Mouse (Mus musculus): ENCODE measurements around the gene Hspa1l.
"Not testable (repeated sequence)": the region's sequence is repeated elsewhere in the genome, so short reads cannot be mapped to it uniquely, and the experiment has no call there.

Gene Hspa1l

DNA sequence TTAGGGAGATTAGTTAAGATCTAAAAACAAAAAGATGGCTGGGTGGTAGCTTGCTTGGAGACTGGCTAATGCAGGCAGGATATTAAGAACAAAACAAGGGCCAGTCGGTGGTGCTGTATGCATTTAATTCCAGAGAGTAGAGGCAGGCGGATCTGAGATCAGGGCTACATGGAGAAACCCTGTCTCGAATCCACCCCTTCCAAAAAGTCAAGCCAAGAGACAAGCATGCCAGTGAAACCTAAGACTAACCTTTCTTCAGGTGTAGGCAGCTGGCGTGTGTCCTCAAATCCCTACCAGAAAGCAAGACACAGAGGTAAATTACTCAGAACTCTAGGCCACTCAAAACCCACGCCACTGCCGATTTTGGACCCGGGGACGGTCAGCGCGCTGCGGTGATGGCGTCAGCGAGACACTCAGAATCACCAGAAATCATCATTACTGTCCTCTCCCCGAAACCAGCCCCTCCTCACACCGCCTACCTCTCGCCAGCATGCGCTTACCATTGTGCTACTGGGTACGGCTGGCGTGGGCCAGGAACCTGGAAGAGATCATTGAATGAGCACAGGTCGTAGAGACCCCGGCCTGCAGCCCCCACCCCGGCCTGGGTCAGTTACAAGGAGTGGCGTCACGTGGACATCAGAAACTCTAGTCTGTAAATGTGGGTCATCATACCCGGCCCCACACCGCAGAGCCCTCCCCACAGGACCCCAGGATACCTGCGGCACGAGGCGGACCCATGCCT, 20.7 kb upstream of the Hspa1l start:
- peak; percentile 45 for DNase-seq (ENCODE audit: low spot score)

DNA sequence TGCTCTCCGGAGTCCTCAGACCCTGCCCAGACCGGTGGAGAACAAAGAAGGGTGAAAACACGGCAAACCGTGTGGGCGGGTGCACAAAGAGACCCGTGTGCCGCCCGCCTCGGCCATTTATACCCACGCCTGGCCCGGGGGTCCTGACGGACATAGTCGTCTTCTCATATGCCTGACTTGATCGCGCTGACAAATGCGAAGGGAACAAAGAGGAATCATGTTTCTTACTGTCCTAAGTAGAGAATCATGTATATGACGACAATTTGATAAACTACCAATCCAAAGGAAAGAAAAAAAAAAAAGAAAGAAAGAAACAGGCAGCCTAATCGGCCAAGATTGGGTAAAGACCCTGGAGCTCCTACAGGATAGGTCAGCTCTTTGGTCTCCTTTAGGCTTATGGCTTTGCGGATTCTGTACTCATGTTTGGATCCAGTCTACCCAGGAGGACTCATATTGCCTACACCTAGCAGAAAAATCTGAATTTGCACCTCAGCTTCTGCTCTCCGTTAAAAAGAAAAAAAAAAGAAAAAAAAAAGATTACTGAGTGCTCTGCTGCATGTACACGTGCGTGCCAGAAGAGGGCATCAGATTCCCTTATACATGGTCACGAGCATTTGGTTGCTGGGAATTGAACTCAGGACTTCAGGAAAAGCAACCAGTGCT, 20.0 kb upstream of the Hspa1l start:
- DNase-seq (ENCODE audit: low spot score), result peak; percentile 63

DNA sequence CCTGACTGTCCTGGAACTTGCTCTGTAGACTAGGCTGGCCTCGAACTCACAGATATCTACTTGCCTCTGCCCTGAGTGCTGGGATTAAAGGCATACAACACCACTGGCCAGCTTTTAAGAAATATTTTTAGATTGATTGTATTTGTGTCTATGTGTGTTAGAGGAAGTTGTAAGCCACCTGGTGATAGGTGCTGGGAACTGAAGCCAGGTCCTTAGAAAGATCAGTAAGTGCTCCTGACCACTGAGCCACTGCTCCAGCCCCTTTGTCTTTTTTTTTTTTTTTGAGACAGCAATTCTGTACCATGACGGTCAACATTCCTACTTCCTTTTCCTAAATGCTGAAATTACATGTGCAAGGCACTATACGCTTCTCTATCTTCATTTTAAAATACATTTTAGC, 19.2 kb upstream of the Hspa1l start:
- no peak for DNase-seq (ENCODE audit: low spot score)

DNA sequence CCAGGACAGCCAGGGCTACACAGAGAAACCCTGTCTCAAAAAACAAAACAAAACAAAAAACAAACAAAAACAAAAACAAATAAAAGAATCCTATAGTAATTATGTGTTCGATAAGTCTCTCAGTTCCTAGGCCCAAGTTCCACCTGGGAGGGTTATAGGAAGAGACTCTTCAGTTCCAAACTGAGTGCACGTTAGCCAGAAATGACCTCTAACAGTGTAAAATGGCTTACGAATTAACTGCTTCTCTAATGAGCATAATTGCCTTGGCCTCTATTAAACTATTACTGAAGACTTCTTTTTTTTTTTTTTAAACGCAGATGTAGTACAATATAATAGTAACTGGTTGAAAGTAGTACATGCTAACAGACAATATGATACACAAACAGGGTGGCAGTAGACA, 18.6 kb upstream of the Hspa1l start:
- no peak for DNase-seq (ENCODE audit: low spot score)

DNA sequence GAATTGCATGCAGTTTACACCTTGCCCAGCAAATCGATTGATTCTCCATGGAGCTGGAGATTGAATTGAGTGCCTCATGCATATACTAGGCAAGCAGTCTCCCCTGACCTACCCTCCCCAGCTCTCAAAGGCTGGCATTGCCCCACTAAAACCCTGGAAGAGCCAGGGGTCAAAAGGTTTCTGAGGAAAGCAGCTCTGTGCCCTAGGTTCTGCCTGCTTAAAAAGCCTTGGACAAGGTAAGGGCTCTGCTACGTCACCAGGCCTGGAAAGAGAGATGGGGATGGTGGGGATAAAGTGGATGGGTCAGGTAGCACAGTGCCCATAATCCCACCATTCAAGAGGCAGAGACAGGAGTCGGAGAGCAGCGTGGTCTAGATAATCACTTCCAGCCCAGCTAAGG, 17.7 kb upstream of the Hspa1l start:
- no peak for DNase-seq (ENCODE audit: low spot score)

DNA sequence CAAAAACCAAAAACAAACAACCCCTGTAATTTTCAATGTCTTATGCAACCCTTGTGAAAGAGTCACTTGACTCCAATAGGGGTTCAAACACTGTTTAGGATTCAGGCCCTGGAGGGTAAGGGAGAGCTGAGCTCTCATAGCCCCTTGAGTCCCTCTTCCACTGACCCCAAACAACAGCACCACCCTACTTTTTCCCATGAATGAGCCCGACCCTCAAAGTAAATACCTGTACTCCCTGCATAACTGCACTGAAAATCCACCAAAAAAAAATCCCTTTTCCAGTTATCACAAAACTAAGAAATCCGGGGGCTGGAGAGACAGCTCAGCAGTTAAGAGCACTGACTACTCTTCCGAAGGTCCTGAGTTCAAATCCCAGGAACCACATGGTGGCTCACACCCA, 16.6 kb upstream of the Hspa1l start:
- no peak for DNase-seq (ENCODE audit: low spot score)

DNA sequence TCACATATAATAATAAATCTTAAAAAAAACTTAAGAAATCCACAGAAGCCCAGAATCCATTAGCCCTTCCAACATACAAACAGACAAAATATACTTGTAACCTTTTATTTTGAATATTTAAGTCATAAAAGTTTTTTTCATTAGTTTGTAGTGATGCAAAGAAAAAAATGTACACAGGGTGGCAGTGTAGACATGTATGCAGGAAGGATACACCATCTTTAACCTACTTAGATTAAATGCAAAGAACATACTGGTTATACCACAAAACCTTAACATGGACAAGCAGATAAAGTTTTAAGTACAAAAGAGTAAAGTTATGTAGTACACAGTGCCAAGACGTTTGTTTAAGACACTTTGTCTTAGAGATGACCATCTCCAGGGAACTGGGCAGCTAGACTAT, 16.2 kb upstream of the Hspa1l start:
- no peak for DNase-seq (ENCODE audit: low spot score)

DNA sequence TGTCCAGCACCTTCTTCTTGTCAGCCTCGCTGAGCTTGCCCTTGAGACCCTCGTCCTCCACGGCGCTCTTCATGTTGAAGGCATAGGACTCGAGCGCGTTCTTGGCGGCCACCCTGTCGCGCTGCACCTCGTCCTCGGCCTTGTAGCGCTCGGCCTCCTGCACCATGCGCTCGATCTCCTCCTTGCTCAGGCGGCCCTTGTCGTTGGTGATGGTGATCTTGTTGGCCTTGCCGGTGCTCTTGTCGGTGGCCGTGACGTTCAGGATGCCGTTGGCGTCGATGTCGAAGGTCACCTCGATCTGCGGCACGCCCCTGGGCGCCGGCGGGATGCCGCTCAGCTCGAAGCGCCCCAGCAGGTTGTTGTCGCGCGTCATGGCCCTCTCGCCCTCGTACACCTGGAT, 15.2 kb upstream of the Hspa1l start:
- not testable (repeated sequence) for DNase-seq (ENCODE audit: low spot score)

DNA sequence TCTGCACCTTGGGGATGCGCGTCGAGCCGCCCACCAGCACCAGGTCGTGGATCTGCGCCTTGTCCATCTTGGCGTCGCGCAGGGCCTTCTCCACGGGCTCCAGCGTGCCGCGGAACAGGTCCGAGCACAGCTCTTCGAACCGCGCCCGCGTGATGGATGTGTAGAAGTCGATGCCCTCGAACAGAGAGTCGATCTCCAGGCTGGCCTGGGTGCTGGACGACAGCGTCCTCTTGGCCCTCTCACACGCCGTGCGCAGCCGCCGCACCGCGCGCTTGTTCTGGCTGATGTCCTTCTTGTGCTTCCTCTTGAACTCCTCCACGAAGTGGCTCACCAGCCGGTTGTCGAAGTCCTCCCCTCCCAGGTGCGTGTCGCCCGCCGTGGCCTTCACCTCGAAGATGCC, 14.5 kb upstream of the Hspa1l start:
- not testable (repeated sequence) for DNase-seq (ENCODE audit: low spot score)

DNA sequence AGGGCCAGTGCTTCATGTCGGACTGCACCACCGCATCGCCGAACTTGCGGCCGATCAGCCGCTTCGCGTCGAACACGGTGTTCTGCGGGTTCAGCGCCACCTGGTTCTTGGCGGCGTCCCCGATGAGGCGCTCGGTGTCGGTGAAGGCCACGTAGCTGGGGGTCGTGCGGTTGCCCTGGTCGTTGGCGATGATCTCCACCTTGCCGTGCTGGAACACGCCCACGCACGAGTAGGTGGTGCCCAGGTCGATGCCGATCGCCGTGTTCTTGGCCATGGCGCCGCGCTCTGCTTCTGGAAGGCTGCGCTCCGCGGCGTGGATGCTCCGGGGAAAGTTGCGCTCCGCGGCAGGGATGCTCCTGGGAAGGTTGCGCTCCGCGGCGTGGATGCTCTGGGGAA, 13.8 kb upstream of the Hspa1l start:
- not testable (repeated sequence) for DNase-seq (ENCODE audit: low spot score)

DNA sequence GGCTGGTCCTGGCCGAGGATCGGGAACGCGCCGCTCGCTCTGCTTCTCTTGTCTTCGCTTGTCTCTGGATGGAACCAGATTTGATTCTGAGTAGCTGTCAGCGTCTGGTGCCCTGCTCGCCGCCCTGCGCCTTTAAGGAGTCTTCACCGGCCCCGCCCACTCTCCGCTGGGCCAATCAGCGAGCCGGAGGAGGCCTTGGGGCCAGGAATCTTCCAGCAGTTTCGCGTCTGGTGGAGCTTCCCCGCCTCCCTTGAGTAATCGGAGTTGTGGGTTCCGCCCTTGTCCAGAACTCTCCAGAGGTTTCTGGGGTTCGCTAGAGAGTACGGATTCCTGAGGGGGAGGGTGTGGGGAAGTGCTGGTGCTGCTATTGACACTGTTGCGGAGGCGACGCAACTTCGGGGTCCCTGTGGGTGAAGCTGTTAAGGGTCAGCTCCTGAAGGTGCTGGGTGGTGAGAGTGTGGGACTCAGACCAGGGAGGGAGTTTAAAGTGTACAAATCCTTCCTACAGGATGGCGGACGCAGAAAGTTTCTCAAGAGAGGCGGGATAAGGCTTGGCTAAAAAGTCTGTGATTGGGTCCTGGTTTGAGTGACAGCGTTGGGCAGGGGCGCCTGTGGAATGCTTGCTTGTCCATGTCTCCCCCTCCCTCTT, 13.2 kb upstream of the Hspa1l start, which contains the start of gene Hspa1b:
TSS of gene Hspa1b (minus strand) at position 109 of the 649 bp plus-strand sequence.
- DNase-seq (ENCODE audit: low spot score), result peak; percentile 72

DNA sequence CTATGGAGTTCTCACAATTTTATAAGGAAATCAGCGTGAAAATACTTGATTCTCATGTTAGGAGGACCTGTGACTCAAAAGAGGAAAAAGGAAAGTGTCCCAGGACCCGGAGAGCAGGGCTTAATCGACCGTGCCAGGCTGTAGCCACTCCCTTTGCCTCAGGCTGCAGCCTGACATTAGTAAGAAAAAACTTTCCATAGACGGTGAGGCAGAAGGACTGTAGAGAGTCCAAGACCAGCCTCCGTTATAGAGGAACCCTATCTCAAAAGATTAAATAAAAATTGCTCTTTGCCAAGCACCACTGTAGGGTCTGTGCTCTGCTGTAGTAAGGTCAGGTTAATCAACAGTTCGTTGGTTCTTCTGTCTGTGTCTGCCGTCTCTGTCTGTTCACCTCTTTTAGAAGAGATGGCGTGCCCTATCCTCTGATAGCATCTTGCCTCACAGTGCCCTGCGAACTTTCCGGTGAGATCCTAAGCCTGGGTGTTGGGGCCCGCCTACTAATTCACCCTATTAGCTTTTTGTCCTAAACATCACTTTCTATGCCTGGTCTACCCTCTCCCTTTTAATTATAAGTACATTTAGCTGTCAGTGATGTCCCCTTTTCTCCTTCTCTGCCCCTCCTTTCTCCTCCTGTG, 12.5 kb upstream of the Hspa1l start:
- no peak for DNase-seq (ENCODE audit: low spot score)

DNA sequence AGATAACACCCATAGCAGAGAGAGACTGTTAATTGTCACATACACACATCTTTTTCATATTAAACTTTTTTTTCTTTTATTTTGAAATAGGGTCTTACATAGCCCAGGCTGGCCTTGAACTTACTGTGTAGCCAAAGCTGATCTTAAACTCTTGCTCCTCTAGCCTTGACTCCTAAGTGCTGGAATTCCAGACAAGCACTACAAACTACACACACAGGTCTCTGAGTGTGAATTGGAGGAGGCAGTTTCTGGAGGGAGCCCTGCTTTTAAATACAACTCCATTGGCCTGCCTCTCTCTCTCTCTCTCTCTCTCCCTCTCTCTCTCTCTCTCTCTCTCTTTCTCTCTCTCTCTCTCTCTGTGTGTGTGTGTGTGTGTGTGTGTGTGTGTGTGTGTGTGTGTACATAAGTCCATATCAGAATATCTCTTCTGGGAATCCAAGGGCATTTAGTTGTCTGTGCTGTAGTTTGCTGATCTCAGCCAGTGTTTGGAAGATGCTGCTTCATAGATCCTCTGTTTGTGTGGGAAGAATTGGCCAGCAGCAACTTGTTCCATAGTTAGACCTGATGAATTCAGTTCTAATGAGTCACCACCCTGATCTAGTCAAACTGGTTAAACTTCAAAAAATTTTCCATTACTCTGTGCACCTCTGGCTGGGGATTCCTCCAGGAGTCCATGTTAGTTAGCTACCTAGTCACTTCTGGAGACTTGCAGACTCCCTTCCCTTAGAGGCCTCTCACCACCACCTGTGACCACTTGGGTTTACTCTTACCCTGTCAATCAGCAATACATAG, 11.6 kb upstream of the Hspa1l start:
- DNase-seq (ENCODE audit: low spot score), result no peak

DNA sequence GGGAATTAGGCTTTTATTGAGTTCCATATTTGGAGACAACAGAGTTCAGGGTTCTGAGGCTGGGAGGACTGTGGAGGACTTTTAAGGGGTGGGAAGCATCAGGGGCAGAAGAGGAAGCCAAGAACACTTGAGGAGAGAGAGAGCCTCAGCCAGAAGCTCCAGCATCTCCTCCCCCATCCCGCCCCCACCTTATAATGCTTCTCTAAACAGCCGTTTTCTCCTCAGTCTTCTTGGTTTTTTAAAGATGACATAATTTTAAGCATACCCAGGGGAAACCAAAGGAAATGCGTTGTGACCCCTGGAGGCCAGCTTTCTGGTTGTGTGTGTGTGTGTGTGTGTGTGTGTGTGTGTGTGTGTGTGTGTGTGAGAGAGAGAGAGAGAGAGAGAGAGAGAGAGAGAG, 10.4 kb upstream of the Hspa1l start:
- no peak for DNase-seq (ENCODE audit: low spot score)

DNA sequence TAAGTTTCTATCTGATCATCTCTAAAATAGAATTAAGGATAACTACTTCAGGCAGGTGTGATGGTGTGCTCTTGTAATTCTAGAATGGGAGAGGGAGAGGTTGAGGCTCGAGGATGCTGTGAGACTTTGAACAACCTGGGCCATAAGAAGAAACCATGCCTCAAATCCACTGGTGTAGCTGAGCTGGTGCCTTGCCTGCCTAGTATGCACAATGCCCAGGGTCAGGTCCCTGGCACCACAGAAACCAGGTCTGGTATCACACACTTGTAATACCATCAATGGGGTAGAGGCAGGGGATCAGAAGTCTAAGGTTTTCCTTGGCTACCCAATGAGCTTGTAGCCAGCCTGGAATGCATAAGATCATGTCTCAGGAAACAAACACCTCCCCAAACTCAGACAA, 9.7 kb upstream of the Hspa1l start:
- no peak for DNase-seq (ENCODE audit: low spot score)

DNA sequence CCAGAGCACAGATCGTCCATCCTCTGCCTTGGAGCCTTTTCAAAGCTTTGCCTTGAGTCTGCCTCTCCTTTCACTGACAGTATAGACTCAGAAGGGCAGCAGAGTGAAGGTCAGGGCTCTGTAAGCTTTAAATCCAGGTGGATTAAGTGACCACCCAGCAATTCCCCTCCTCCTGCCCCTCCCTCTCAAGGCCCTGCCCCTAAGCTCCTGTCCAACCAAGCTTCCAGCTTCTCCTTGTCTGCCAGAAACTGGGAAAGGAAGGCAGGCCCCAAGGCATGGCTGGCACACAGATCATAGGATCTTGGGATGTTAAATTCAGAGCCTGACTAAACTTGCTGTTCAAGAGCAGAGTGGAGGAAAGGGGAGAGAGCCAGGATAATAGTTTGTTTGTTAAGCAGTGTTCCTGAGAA, 7.9 kb upstream of the Hspa1l start:
- no peak for DNase-seq (ENCODE audit: low spot score)

DNA sequence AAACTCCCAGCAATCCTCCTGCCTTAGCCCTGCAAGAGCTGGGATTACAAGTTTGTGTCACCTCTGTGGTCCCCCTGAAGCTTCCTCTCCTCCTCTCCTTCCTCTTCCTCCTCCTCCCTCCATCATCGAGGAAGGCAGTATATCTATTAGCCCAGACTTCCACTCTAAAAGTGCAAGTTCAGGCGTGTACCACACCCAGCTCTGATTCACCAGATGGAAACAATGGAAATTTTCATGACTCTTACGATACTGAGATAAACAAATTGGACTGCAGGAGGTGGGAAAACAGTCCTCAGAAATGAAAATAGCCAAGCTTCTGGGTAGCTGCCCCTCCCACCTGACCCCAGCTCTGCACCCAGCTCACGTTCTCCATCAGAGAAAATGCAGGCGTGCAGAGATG, 6.9 kb upstream of the Hspa1l start:
- DNase-seq (ENCODE audit: low spot score), result no peak

DNA sequence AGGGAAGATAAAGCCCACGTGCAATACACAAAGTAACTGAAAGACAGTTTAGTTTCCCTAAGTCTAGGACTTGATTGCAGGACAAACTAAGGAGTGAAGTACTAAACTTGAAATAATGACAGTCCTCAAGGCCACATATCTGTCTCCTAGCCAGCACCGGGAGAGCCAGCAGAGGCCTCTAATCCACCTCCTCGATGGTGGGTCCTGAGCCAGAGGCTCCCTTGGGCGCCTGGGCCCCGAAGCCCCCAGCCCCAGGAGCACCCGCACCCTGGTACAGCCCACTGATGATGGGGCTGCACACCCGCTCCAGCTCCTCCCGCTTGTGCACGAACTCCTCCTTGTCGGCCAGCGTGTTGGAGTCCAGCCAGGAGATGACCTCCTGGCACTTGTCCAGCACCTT, 2.7 kb upstream of the Hspa1l start, which contains the start of gene Gm20481:
TSS of gene Gm20481 (plus strand) at position 91 of the 400 bp plus-strand sequence.
- DNase-seq (ENCODE audit: low spot score), result not testable (repeated sequence)

DNA sequence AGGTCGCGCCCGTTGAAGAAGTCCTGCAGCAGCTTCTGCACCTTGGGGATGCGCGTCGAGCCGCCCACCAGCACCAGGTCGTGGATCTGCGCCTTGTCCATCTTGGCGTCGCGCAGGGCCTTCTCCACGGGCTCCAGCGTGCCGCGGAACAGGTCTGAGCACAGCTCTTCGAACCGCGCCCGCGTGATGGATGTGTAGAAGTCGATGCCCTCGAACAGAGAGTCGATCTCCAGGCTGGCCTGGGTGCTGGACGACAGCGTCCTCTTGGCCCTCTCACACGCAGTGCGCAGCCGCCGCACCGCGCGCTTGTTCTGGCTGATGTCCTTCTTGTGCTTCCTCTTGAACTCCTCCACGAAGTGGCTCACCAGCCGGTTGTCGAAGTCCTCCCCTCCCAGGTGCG, 1.7 kb upstream of the Hspa1l start:
- DNase-seq (ENCODE audit: low spot score), result not testable (repeated sequence)

DNA sequence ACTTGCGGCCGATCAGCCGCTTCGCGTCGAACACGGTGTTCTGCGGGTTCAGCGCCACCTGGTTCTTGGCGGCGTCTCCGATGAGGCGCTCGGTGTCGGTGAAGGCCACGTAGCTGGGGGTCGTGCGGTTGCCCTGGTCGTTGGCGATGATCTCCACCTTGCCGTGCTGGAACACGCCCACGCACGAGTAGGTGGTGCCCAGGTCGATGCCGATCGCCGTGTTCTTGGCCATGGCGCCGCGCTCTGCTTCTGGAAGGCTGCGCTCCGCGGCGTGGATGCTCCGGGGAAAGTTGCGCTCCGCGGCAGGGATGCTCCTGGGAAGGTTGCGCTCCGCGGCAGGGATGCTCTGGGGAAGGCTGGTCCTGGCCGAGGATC, 822 bp upstream of the Hspa1l start:
- not testable (repeated sequence) for DNase-seq (ENCODE audit: low spot score)

DNA sequence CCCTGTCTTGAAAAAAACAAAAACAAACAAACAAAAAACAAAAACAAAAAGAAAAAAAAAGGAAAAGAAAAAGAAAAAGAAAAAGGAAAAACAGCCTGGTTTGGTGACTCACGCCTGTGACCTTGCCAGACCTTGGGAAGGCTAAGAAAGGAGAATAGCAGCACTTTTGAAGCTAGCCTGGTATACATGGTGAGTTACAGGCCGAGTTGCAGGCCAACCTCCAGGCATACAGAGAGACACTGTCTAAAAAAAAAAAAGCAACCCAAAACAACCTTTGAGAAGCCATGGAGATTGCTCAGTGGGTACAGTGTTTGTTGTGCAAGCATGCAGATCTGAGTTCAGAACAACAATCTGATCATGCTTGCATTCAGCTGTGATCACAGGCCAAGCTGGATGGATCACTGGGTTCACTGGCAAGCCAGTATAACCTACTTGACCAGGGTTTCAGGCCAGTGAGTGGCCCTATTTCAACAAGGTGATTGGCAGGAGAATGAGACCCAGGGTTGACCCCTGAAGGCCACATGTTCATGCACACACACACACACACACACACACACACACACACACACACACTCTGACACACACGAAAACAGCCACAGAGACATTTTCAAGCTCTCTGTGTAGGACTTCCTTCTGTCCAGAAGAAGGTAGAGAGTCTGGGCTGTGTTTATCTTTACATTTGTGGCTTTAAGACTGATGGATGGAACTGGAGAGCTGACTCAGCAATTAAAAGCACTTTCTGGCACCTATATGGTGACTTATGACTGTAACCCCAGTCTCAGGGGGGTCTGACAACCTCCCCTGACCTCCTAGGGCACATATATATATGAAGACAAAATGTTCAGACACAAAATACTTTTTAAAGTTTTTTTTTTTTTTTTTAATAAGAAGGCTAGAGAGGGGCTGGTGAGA, 3.3 kb downstream of the Hspa1l start:
- no peak for DNase-seq (ENCODE audit: low spot score)

All from left cerebral cortex, adult 11 months (tissue).